Mouse (Mus musculus) limb, embryonic 13.5 days (tissue): ENCODE data around the gene 1500009L16Rik. TPM values are rescaled to one million over a fixed set of nuclear protein-coding genes. Genes with fewer than 3 reads are reported as not detected.

ENCODE experiments used
- ATAC-seq: fragments of 200-750 bp; cut with Nextera tagmentation; 2 replicates; pipeline ENCODE4 v1.8.0; 2017; ENCODE audit warnings: low read depth, moderate number of reproducible peaks, moderate TSS enrichment; ENCODE audit not compliant: low FRiP score
- H3K27ac ChIP-seq: fragments of 300-500 bp; sonication (generic); 2 replicates; pipeline ENCODE4 v1.5.1; 2015; ENCODE audit warnings: inconsistent platforms, mild to moderate bottlenecking, moderate library complexity
- H3K27me3 ChIP-seq: fragments of 300-500 bp; sonication (generic); 2 replicates; pipeline ENCODE4 v1.6.1; 2015; ENCODE audit warnings: mild to moderate bottlenecking, inconsistent platforms
- H3K36me3 ChIP-seq: fragments of 300-500 bp; sonication (generic); 2 replicates; pipeline ENCODE4 v1.6.1; 2015; ENCODE audit warnings: inconsistent platforms, mild to moderate bottlenecking, moderate library complexity
- H3K4me1 ChIP-seq: fragments of 300-500 bp; sonication (generic); 2 replicates; pipeline ENCODE4 v1.6.1; 2015; ENCODE audit warnings: inconsistent platforms
- H3K4me2 ChIP-seq: fragments of 300-500 bp; sonication (generic); replicated peaks from 2 replicates; pipeline ENCODE4 v1.6.1; 2015; ENCODE audit warnings: inconsistent platforms, mild to moderate bottlenecking, moderate library complexity
- H3K4me3 ChIP-seq: fragments of 300-500 bp; sonication (generic); 2 replicates; pipeline ENCODE4 v1.5.1; 2015; ENCODE audit warnings: moderate library complexity, mild to moderate bottlenecking, inconsistent platforms
- H3K9ac ChIP-seq: fragments of 300-500 bp; sonication (generic); 2 replicates; pipeline ENCODE4 v1.6.1; 2015; ENCODE audit warnings: mild to moderate bottlenecking, inconsistent platforms
- H3K9me3 ChIP-seq: fragments of 300-500 bp; sonication (generic); 2 replicates; pipeline ENCODE4 v1.6.1; 2016; ENCODE audit warnings: inconsistent platforms
- WGBS: fragments of 180-500 bp; shearing (Covaris S2); methylation state at CpG from one replicate; pipeline ENCODE4 v1.1.7; 2015; 5-methylcytosine and 5-hydroxymethylcytosine counted together
- polyA plus RNA-seq: library from polyadenylated mRNA; unstranded; fragments of >200 nt; fragmentation: Nextera tagmentation; extraction: Ambion mirVana; gene quantifications from 2 replicates; pipeline ENCODE4 v1.2.1, GENCODE M21; 2015

1500009L16Rik gene
- polyA plus RNA-seq, 1 experiment from 2014 or later: 41.0 TPM

DNA sequence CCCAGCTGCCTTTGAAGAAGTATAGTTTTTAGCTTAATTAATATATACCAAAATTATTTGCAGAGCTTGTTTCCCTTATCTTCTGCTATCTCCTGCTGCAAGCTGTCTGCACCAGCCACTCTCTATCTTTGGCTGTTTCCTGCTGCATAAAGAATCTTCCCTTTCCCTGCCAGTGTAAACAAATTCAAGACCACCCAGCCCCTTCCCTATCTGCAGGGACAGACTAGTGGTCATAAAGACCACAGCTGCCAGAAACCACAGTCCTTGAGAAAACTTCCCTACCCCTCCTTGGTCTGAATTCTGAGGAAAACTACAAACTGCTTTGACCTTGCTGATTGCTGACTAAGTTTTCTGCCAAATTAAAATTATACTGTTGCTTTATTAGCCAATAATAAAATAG, 44.2 kb downstream of the 1500009L16Rik start:
- no peak overlapping the region for H3K4me2 ChIP-seq
- H3K27ac ChIP-seq: no peak overlapping the region
- no peak overlapping the region for H3K9ac ChIP-seq
- ATAC-seq: no peak
- H3K4me3 ChIP-seq: no peak overlapping the region
- no peaks in the 10 kb centered on the region for H3K27me3 ChIP-seq
- H3K9me3 ChIP-seq: no peaks in the 10 kb centered on the region; the same call in 1 of the 2 replicates
- H3K4me1 ChIP-seq: no peaks in the 10 kb centered on the region
- peaks cover 21% of the 10 kb centered on the region for H3K36me3 ChIP-seq

DNA sequence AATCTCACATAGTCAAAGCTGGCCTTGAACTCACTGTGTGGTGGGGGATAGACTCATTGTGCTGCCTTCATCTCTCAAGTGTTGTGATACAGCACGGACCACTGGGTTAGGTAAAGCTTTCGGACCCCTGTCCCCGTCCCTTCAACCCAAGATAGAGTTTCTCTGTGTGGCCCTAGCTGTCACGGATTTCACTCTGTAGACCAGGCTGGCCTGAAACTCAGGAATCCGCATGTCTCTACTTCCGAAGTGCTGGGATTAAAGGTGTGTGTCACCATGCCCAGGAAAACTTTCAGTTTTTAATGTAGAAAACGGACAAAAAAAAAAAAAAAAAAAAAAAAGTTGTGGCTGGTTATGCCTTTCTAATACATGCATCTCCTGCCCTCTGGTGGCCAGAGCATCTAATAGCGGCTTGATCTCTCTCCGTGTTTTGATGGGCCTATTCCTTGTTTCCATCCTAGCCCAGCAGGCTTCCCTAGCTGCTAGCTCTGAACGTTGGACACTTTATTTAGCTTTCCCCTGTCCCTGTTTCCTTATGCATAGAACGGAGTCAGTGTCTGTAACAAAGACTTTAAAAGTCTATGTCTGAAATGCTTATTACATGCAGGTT, 53.7 kb downstream of the 1500009L16Rik start:
- no peaks in the 10 kb centered on the region for H3K9me3 ChIP-seq
- H3K36me3 ChIP-seq: no peaks in the 10 kb centered on the region
- H3K27me3 ChIP-seq: no peaks in the 10 kb centered on the region
- no peaks in the 10 kb centered on the region for H3K4me1 ChIP-seq
- H3K27ac ChIP-seq: no peak overlapping the region
- no peak overlapping the region for H3K9ac ChIP-seq
- H3K4me2 ChIP-seq: 0 out of 2 replicates have a peak overlapping the region, but pooled peaks have one; percentile 29
- no peak overlapping the region for H3K4me3 ChIP-seq
- ATAC-seq: no peak
- WGBS: 46% methylated on average over 11 of the region's 11 CpGs

DNA sequence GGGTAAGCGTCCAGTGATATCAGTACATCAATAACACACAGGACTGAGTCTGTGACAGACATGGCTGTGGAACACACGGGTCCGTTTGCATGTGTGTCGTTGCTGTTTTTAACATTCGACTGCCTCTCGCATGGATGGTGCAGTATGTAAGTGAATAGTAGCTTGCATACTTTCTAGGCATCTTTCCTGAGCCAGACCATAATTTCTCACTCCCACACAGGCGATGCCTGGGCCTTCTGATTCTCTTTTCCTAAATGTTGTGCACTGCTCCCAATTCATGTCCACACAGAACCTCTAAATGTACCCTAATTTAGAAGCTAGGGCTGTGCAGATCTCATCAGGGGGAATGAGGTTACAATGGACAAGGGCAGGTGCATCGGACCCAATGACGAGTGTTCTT, 54.6 kb downstream of the 1500009L16Rik start:
- 81% methylated on average over 9 of the region's 9 CpGs for WGBS
- no peak for ATAC-seq

DNA sequence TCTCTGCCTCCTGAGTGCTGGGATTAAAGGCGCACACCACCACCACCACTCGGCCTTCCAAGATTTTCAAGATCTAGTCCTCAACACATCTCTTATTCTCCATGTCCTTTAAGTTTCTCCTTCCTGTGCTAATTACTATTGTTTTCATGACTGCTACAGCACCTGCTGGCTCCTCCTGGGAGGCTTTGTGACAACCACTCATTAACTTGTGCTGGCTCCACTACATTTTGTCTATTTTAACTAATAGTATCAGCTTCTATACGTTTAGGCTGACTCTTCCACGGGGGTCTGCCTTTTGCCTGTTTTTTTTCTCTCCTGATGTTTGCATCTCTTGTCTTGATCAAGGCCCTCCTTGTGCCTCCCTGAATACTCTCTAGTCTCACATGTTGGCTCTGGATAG, 59.2 kb downstream of the 1500009L16Rik start:
- no peaks in the 10 kb centered on the region for H3K27me3 ChIP-seq
- H3K4me3 ChIP-seq: no peak overlapping the region
- peaks cover 26% of the 10 kb centered on the region for H3K4me1 ChIP-seq
- H3K27ac ChIP-seq: no peak overlapping the region
- 87% methylated on average over 4 of the region's 4 CpGs for WGBS
- H3K4me2 ChIP-seq: no peak overlapping the region
- H3K36me3 ChIP-seq: no peaks in the 10 kb centered on the region
- H3K9ac ChIP-seq: no peak overlapping the region
- no peak for ATAC-seq
- no peaks in the 10 kb centered on the region for H3K9me3 ChIP-seq

More for the DNA sequence above, 54.6 kb downstream of the 1500009L16Rik start:
- Histone ChIP-seq H3K27me3 (no peaks in the 10 kb centered on the region), H3K4me3 (no peak overlapping the region), H3K9me3 (no peaks in the 10 kb centered on the region), H3K27ac (no peak overlapping the region), H3K9ac (no peak overlapping the region), H3K4me2 (no peak overlapping the region), H3K36me3 (no peaks in the 10 kb centered on the region), H3K4me1 (no peaks in the 10 kb centered on the region)

DNA sequence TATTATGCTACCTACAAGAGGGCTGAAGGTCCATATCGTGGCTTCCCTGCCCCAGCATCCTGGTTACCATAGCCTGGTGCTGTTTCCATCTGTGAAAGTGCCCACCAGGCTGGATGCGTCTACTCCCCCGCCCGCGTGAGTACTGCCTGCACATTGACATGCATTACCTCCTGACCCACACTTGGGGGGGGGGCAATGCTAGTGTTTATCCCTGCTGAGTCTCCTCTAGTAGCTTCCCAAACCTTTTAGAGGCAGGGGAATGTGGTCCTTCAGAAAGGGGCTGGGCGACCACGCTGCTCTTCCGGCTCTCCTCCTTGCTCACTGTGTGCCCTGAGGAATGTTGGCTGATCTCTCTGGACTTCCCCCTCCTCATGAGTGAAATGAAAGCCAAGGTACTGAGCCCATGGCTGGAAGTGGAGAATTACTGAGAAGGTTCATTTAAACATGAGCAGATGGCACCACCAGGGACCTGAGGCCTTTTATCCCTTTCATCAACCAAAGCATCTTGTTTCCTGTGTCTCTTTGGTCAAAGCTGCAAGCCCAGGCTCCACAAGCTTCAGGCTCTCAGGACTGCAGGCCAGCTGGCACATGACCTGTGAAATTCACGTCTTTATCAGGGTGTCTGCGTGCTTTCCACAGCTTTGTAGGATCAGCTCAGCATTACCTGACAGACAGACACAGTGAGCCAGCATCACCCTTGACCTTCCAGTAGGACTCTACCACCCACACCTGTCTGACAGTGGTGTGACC, 59.9 kb downstream of the 1500009L16Rik start:
- no peak overlapping the region for H3K4me2 ChIP-seq
- ATAC-seq: no peak
- no peaks in the 10 kb centered on the region for H3K9me3 ChIP-seq
- no peak overlapping the region for H3K4me3 ChIP-seq
- no peak overlapping the region for H3K9ac ChIP-seq
- no peaks in the 10 kb centered on the region for H3K27me3 ChIP-seq
- H3K4me1 ChIP-seq: peaks cover 26% of the 10 kb centered on the region
- 91% methylated on average over 10 of the region's 10 CpGs for WGBS
- H3K36me3 ChIP-seq: no peaks in the 10 kb centered on the region
- no peak overlapping the region for H3K27ac ChIP-seq

DNA sequence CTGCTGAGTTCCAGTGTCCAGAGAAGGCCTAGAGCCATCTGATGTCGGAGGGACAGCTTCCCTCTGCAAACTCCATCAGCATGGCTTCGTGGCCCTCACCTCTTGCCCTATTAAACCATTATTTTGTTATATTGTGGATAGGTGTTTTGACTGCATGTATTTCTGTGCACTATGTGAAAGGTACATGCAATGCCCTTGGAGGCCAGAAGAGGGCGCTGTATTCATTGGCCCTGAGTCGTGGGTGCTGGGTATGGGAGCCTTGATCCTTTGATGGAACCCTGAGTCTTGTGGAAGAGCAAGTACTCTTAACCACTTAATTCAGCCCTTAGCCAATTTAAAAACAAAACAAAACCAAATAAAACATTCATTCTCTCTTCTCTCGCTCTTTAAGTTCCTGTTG, 62.3 kb downstream of the 1500009L16Rik start:
- H3K4me3 ChIP-seq: no peak overlapping the region
- no peak overlapping the region for H3K4me2 ChIP-seq
- no peaks in the 10 kb centered on the region for H3K27me3 ChIP-seq
- peaks cover 26% of the 10 kb centered on the region for H3K4me1 ChIP-seq
- no peak for ATAC-seq
- no peak overlapping the region for H3K9ac ChIP-seq
- H3K36me3 ChIP-seq: no peaks in the 10 kb centered on the region
- WGBS: 36% methylated on average over 5 of the region's 5 CpGs
- no peaks in the 10 kb centered on the region for H3K9me3 ChIP-seq
- peak overlapping the region; percentile 72 for H3K27ac ChIP-seq

DNA sequence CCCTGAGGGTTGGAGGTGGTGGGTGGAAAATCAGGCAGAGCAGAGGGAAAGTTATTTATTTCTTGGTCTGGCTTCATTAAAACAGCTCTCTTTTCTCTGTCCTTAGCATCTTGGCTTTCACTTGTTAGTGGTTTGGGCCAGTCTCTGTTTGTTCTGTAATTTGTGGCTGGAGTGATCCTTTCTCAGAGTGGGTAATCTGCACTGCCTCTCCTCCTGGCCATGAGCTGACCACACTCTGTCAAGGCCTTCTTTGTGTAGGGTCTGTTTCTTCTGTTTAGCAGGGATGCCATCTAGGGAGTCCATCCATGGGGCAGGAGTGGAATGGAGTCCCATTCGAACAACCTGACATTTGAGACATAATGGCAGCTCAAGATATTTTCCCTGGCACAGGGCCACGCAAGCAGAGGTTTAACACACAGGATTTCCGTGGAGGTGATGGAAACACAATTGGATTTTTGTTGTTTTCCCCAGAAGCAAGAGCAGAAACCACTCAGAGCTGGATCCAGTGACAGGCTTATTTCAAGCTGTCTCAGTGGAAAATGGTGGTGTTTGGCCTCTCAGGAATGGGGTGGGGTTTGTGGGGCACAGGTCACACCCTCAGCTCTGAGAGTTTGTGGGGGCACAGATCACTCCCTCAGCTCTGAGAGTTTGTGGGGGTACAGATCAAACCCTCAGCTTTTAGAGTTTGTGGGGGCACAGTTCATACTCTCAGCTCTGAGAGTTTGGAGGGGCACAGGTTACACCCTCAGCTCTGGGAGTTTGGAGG, 63.1 kb downstream of the 1500009L16Rik start:
- no peaks in the 10 kb centered on the region for H3K9me3 ChIP-seq
- H3K36me3 ChIP-seq: no peaks in the 10 kb centered on the region
- H3K27me3 ChIP-seq: no peaks in the 10 kb centered on the region
- WGBS: 34% methylated on average over 3 of the region's 3 CpGs
- ATAC-seq: peak; percentile 57
- H3K9ac ChIP-seq: no peak overlapping the region
- H3K27ac ChIP-seq: peak overlapping the region; percentile 72
- no peak overlapping the region for H3K4me3 ChIP-seq
- H3K4me1 ChIP-seq: peaks cover 26% of the 10 kb centered on the region
- H3K4me2 ChIP-seq: no peak overlapping the region

DNA sequence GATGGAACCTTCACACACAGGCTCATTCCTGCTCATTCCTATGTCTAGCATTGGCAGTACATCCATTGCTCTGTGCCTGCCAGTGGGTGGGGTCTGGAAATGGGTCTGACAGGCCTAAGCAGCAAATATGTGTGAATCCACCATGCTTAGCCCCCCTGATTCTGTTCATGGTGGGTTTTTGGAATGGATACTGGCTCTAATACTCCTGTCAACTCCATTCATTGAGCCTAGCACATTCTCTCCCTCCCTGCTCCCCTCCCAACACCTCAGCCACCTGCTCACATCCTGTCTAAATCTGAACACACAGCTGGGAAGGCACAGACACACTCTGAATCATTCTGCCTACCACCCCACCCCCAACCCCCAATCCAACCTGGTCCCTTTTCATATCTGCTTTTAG, 72.4 kb downstream of the 1500009L16Rik start:
- Histone ChIP-seq H3K9me3 (0 out of 2 replicates have a peak, but pooled peaks cover 3% of the 10 kb centered on the region), H3K4me2 (no peak overlapping the region), H3K9ac (no peak overlapping the region), H3K27ac (no peak overlapping the region), H3K27me3 (no peaks in the 10 kb centered on the region), H3K4me1 (no peaks in the 10 kb centered on the region), H3K4me3 (no peak overlapping the region), H3K36me3 (no peaks in the 10 kb centered on the region)
- no peak for ATAC-seq

DNA sequence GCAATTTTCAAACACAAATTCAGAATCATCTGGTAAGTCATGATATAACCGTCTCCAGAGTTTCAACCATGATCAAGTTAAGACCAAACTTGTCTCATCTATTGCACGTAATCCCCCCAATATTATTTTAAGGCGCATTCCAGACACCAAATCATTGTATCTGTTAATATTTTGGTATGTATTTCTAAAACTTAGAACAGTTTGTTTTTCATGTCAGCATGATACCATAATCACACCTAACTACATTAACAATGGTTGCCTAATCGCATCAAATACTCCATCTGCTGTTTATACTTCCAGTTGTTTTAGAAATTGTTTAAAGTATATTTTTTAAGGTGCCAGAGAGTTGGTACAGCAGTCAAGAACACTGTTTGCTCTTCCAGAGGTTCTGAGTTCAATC, 72.8 kb downstream of the 1500009L16Rik start:
- H3K9me3 ChIP-seq: 0 out of 2 replicates have a peak, but pooled peaks cover 3% of the 10 kb centered on the region
- 91% methylated on average over 4 of the region's 4 CpGs for WGBS
- no peaks in the 10 kb centered on the region for H3K27me3 ChIP-seq
- no peak overlapping the region for H3K27ac ChIP-seq
- no peak for ATAC-seq
- H3K4me1 ChIP-seq: no peaks in the 10 kb centered on the region
- no peaks in the 10 kb centered on the region for H3K36me3 ChIP-seq
- H3K4me3 ChIP-seq: no peak overlapping the region
- no peak overlapping the region for H3K9ac ChIP-seq
- H3K4me2 ChIP-seq: no peak overlapping the region

DNA sequence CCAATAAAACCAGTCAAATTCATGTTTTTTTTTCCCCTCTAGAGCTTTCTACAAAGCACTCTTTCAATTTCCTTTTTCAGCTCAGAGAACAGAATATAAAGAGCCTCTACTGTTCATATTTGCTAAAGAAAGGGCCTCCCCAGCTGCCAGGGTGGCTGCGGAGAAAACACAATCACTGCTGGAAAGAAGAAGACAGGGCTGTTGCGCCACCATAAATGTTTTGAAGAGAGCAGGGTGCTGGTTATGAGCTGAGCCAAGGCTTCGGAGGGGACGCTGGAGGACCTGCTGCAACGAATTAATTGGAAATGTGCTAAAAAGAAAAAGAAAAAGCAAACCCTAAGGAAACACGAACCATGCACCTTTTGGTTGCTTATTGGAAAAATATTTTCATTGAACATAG, 81.4 kb downstream of the 1500009L16Rik start:
- ATAC-seq: no peak
- WGBS: 49% methylated on average over 6 of the region's 6 CpGs
- H3K27ac ChIP-seq: peak overlapping the region; percentile 79; the same call in 1 of the 2 replicates

DNA sequence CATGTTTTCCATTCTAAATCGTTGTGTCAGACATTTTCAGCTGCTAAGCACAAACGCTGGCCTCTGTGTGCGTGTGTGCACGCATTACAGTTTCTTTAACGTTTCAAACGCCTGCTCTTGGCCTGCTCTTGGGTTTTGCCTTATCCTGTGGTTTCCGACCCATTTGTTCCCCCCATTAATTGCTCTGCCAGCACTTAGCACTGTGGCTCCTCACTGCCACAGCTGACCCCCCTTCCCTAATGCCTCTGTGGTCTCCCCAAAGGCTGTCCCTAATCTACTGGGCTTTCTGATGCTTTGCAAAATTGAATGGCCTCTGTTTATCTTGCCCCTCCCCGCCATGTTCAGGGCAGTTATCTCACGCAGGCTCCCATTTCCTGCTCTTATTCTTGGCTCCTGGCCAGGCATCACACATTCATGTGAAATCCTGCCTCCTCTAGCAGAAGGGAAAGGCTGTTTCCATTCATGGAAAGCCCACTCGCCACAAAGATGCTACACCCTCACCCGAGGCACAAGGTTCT, 82.6 kb downstream of the 1500009L16Rik start:
- Histone ChIP-seq H3K27ac (peak overlapping the region; percentile 79), H3K4me2 (peak overlapping the region; percentile 43), H3K4me3 (no peak overlapping the region), H3K9ac (no peak overlapping the region; the same call in 1 of the 2 replicates), H3K27me3 (no peaks in the 10 kb centered on the region), H3K4me1 (peaks cover 52% of the 10 kb centered on the region), H3K36me3 (no peaks in the 10 kb centered on the region), H3K9me3 (no peaks in the 10 kb centered on the region)
- ATAC-seq: peak; percentile 82
- whole genome bisulfite sequencing: 14% methylated on average over 11 of the region's 11 CpGs

More for the DNA sequence above, 81.4 kb downstream of the 1500009L16Rik start:
- Histone ChIP-seq H3K27me3 (no peaks in the 10 kb centered on the region), H3K36me3 (no peaks in the 10 kb centered on the region), H3K9me3 (no peaks in the 10 kb centered on the region), H3K4me1 (peaks cover 48% of the 10 kb centered on the region), H3K4me2 (peak overlapping the region; percentile 43; the same call in 1 of the 2 replicates), H3K4me3 (no peak overlapping the region), H3K9ac (no peak overlapping the region)

DNA sequence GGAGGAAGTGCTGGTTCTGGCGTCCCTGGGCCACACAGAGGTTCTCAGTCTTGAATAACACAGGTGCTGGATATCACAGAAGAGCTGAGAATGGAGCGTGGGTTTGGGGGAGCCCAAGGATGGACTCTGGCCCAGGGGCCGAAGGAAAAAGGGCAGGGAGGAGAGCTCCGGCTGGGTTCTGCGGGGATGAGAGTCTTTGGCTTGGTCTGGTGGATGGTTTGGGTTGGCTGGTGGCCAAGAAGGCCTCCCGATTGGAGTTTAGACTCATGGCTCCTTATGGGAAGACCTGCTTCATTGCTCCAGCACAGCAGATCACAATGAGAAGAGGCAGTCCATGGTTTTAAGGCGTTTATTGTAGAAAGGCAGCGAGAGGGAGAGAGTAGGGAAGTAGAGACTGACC, 84.6 kb downstream of the 1500009L16Rik start:
- no peak overlapping the region for H3K4me2 ChIP-seq
- ATAC-seq: no peak
- no peak overlapping the region for H3K27ac ChIP-seq
- 65% methylated on average over 8 of the region's 8 CpGs for WGBS
- H3K9me3 ChIP-seq: no peaks in the 10 kb centered on the region
- H3K4me1 ChIP-seq: peaks cover 52% of the 10 kb centered on the region
- no peaks in the 10 kb centered on the region for H3K36me3 ChIP-seq
- no peak overlapping the region for H3K4me3 ChIP-seq
- no peak overlapping the region for H3K9ac ChIP-seq
- no peaks in the 10 kb centered on the region for H3K27me3 ChIP-seq
